Comparison of ENCODE assay signal across 11 mouse cellular contexts in genomic region chr11:37532476-37532875, GRCm38 (mm10).
DNase-seq lines count a peak whose midpoint lies in the region; ATAC-seq lines count a peak whose summit lies in the region.
"Had no signal": no experiment of that assay in that cellular context is flagged by ENCODE, and none has a peak within 500 bp of the region (broad histone marks: within the 10 kb centered on the region; RNA-seq: fewer than 3 reads in every experiment).

No protein-coding gene starts in this region.

- H3K36me3 ChIP-seq in heart, embryonic 11.5 days (ENCODE audit: control insufficient read depth, insufficient read depth, low read length): no peaks in the 10 kb centered on the region
- H3K36me3 ChIP-seq in embryonic facial prominence, embryonic 14.5 days (ENCODE audit: control insufficient read depth, insufficient read depth, low read length): no peaks in the 10 kb centered on the region
- H3K36me3 ChIP-seq in heart, embryonic 13.5 days: no peaks in the 10 kb centered on the region

- peak; percentile 97 for DNase-seq in heart, adult 11 months
- peak; percentile 71 for DNase-seq in embryonic facial prominence, embryonic 14.5 days (ENCODE audit: low spot score)
- peak; percentile 55 to 59 for DNase-seq in kidney, postnatal 36 days
- DNase-seq in spleen, postnatal 10 days (ENCODE audit: low spot score in 2 of 2): no peak
- DNase-seq in spleen, adult 12 weeks (ENCODE audit: low spot score): no peak
- DNase-seq: cerebellum, adult 11-12 months; thymus, postnatal 14 days had no signal

- H3K9me3 ChIP-seq in heart, embryonic 11.5 days (replicated peaks; ENCODE audit: control insufficient read depth, low read length): no peaks in the 10 kb centered on the region
- H3K9me3 ChIP-seq in embryonic facial prominence, embryonic 14.5 days (ENCODE audit: control insufficient read depth, low read length): no peaks in the 10 kb centered on the region
- H3K9me3 ChIP-seq in heart, embryonic 13.5 days: no peaks in the 10 kb centered on the region

- no peaks in the 10 kb centered on the region for H3K27me3 ChIP-seq in heart, embryonic 11.5 days (ENCODE audit: control insufficient read depth, insufficient read depth, low read length)
- no peaks in the 10 kb centered on the region for H3K27me3 ChIP-seq in embryonic facial prominence, embryonic 14.5 days (replicated peaks; ENCODE audit: control insufficient read depth, insufficient read depth, low read length)
- no peaks in the 10 kb centered on the region for H3K27me3 ChIP-seq in heart, embryonic 13.5 days (replicated peaks)

- WGBS in heart, embryonic 11.5 days (ENCODE audit: insufficient replicate concordance): 24% methylated on average over 2 of the region's 2 CpGs
- WGBS in embryonic facial prominence, embryonic 14.5 days: 21% methylated on average over 2 of the region's 2 CpGs
- 10% methylated on average over 2 of the region's 2 CpGs for WGBS in heart, embryonic 13.5 days

- no peak for ATAC-seq in heart, embryonic 11.5 days (replicated peaks; ENCODE audit: insufficient number of reproducible peaks, low FRiP score, low TSS enrichment)
- no peak for ATAC-seq in embryonic facial prominence, embryonic 14.5 days (ENCODE audit: low read depth)
- ATAC-seq in heart, embryonic 13.5 days (ENCODE audit: extremely low read depth, insufficient number of reproducible peaks, low FRiP score, low TSS enrichment): no peak
- no peak for ATAC-seq in inflammation-experienced regulatory T-cells, adult 6 months

- H3K27ac ChIP-seq in heart, embryonic 11.5 days (ENCODE audit: low read depth, low read length): no peak overlapping the region
- H3K27ac ChIP-seq in embryonic facial prominence, embryonic 14.5 days (replicated peaks; ENCODE audit: low read depth, low read length): no peak overlapping the region; the same call in 1 of the 2 replicates
- H3K27ac ChIP-seq in heart, embryonic 13.5 days (replicated peaks): peak overlapping the region; percentile 36; the same call in 1 of the 2 replicates
- H3K27ac ChIP-seq: liver, embryonic 14.5 days had no signal

- no peak overlapping the region for H3K4me3 ChIP-seq in heart, embryonic 11.5 days (ENCODE audit: low read depth, low read length)
- no peak overlapping the region for H3K4me3 ChIP-seq in embryonic facial prominence, embryonic 14.5 days (ENCODE audit: low read depth, low read length)
- H3K4me3 ChIP-seq in heart, embryonic 13.5 days: no peak overlapping the region

- H3K9ac ChIP-seq in heart, embryonic 11.5 days (ENCODE audit: low read depth, low read length): no peak overlapping the region
- H3K9ac ChIP-seq in embryonic facial prominence, embryonic 14.5 days (ENCODE audit: low read depth, low read length): no peak overlapping the region
- no peak overlapping the region for H3K9ac ChIP-seq in heart, embryonic 13.5 days
- H3K9ac ChIP-seq: liver, embryonic 14.5 days had no signal

- no peak overlapping the region for H3K4me2 ChIP-seq in heart, embryonic 11.5 days
- H3K4me2 ChIP-seq in embryonic facial prominence, embryonic 14.5 days (ENCODE audit: low read depth, low read length): no peak overlapping the region
- 0 out of 2 replicates have a peak overlapping the region, but pooled peaks have one; percentile 5 for H3K4me2 ChIP-seq in heart, embryonic 13.5 days

- no peaks in the 10 kb centered on the region; the same call in 1 of the 2 replicates for H3K4me1 ChIP-seq in heart, embryonic 11.5 days (ENCODE audit: control insufficient read depth, insufficient read depth, low read length)
- H3K4me1 ChIP-seq in embryonic facial prominence, embryonic 14.5 days (ENCODE audit: control insufficient read depth, insufficient read depth, low read length): no peaks in the 10 kb centered on the region; the same call in 1 of the 2 replicates
- peaks cover 15% of the 10 kb centered on the region for H3K4me1 ChIP-seq in heart, embryonic 13.5 days

Comparison
In these comparisons a context has a peak if more than half of its experiments do, and no peak if none do; other contexts are left out.
1. DNase-seq: peak in heart, adult 11 months (single experiment), embryonic facial prominence, embryonic 14.5 days (single experiment) and kidney, postnatal 36 days (2 of 2); none in spleen, postnatal 10 days (0 of 2) and spleen, adult 12 weeks (single experiment).